Mouse (Mus musculus) activated CD4-positive, CD25-positive, alpha-beta regulatory T cell, adult 4 months (primary cell): ENCODE results near the gene Raf1. TPM values are rescaled to one million over a fixed set of nuclear protein-coding genes. Genes with fewer than 3 reads are reported as not detected.

Experiments used
- ATAC-seq: one replicate; pipeline ENCODE4 v1.8.0; 2017
- polyA plus RNA-seq, 2 experiments: library from polyadenylated mRNA; unstranded; fragments of 100-300 nt; shearing (Covaris generic); gene quantifications; one replicate each; pipeline ENCODE4 v1.2.1; 2017

Gene Raf1
- polyA plus RNA-seq, 2 experiments from 2014 or later, result 38.6 to 48.2 TPM

- no peak for ATAC-seq
Observed at GRCm38 (mm10) chr6:115613793-115614192, 62.6 kb downstream of the Raf1 start.

GRCm38 (mm10) chr6:115610301-115610700 lies 66.1 kb downstream of the Raf1 start:
- no peak for ATAC-seq

GRCm38 (mm10) chr6:115609121-115609520 lies 67.3 kb downstream of the Raf1 start:
- peak; percentile 49 for ATAC-seq

GRCm38 (mm10) chr6:115607429-115607828 lies 69.0 kb downstream of the Raf1 start:
- no peak for ATAC-seq

GRCm38 (mm10) chr6:115606461-115606860 lies 70.0 kb downstream of the Raf1 start:
- ATAC-seq, result no peak

- peak; percentile 75 for ATAC-seq
Observed at GRCm38 (mm10) chr6:115601715-115602523, 74.5 kb downstream of the Raf1 start, which contains the start of gene Mkrn2. Mkrn2 (plus strand) TSS chr6:115601902.

GRCm38 (mm10) chr6:115601322-115601714 lies 75.1 kb downstream of the Raf1 start:
- no peak for ATAC-seq

- ATAC-seq, result no peak
Observed at GRCm38 (mm10) chr6:115595667-115596066, 80.8 kb downstream of the Raf1 start.

GRCm38 (mm10) chr6:115594463-115594862 lies 82.0 kb downstream of the Raf1 start:
- ATAC-seq, result peak; percentile 98

GRCm38 (mm10) chr6:115593252-115593651 lies 83.2 kb downstream of the Raf1 start:
- no peak for ATAC-seq

- no peak for ATAC-seq
Observed at GRCm38 (mm10) chr6:115592458-115592857, 84.0 kb downstream of the Raf1 start, which contains the start of gene Mkrn2os. Mkrn2os (minus strand) TSS chr6:115592576.

GRCm38 (mm10) chr6:115591692-115592359 lies 84.6 kb downstream of the Raf1 start:
- no peak for ATAC-seq

- no peak for ATAC-seq
Observed at GRCm38 (mm10) chr6:115586321-115586720, 90.1 kb downstream of the Raf1 start.

- ATAC-seq, result no peak
Observed at GRCm38 (mm10) chr6:115584176-115584575, 92.3 kb downstream of the Raf1 start.

GRCm38 (mm10) chr6:115583430-115584125 lies 92.9 kb downstream of the Raf1 start:
- ATAC-seq, result no peak

- no peak for ATAC-seq
Observed at GRCm38 (mm10) chr6:115582328-115583115, 93.9 kb downstream of the Raf1 start.

- ATAC-seq, result no peak
Observed at GRCm38 (mm10) chr6:115580810-115581209, 95.6 kb downstream of the Raf1 start.

GRCm38 (mm10) chr6:115577941-115578340 lies 98.5 kb downstream of the Raf1 start:
- peak; percentile 54 for ATAC-seq

- peak; percentile 77 for ATAC-seq
Observed at GRCm38 (mm10) chr6:115577407-115577806, 99.0 kb downstream of the Raf1 start.

GRCm38 (mm10) chr6:115574171-115574570 lies 102.3 kb downstream of the Raf1 start:
- peak; percentile 8 for ATAC-seq
